11 mouse cellular contexts compared by ENCODE assay signal in genomic region chr9:31363698-31364609, GRCm38 (mm10). TPM values are rescaled to one million over a fixed set of nuclear protein-coding genes. Genes with fewer than 3 reads are reported as not detected.
DNase-seq lines count a peak whose midpoint lies in the region; ATAC-seq lines count a peak whose summit lies in the region.
"Had no signal": no experiment of that assay in that cellular context is flagged by ENCODE, and none has a peak within 500 bp of the region (broad histone marks: within the 10 kb centered on the region; RNA-seq: fewer than 3 reads in every experiment).

No protein-coding gene starts in this region.

- peak; percentile 50 for DNase-seq in adrenal gland, postnatal 10 days
- DNase-seq in adrenal gland, postnatal 4 days (ENCODE audit: low spot score in 2 of 2), result no peak
- DNase-seq in layer of hippocampus, adult 18-20 months (ENCODE audit: low spot score in 2 of 2), result peak; percentile 40 to 68
- no peak for DNase-seq in layer of hippocampus, adult 9-10 months (ENCODE audit: low spot score)
- DNase-seq in adipocyte (ENCODE audit: low spot score), result peak; percentile 50
- peak; percentile 56 for DNase-seq in lung, postnatal 14 days
- no peak for DNase-seq in spleen, postnatal 4 days (ENCODE audit: low spot score in 2 of 2)
- DNase-seq: cerebellum, adult 11-12 months; gastrocnemius, postnatal 14 days had no signal

- ATAC-seq in megakaryocyte progenitor cell, adult 5-6 weeks (replicated peaks; ENCODE audit: poor library complexity), result no peak
- ATAC-seq: midbrain, embryonic 15.5 days had no signal

RNA-seq across cellular contexts. Expression of gene Nfrkb, which starts 22.0 kb away (rescaled TPM):
- 10 to 100 TPM; 19.1 to 30.3 TPM for total RNA-seq in adrenal gland, postnatal 10 days (2021)
- total RNA-seq in adrenal gland, postnatal 4 days (2021), result 10 to 100 TPM; 40.3 to 42.0 TPM
- 10 to 100 TPM; 27.9 to 28.6 TPM for total RNA-seq in layer of hippocampus, adult 18-20 months (2021)
- total RNA-seq in megakaryocyte progenitor cell, adult 5-6 weeks (2015), result 10.8 and 22.7 TPM in 2 replicates
- total RNA-seq in megakaryocyte progenitor cell, adult 5-6 weeks (2017), result 18.5 and 24.5 TPM in 2 replicates

Comparison
In these comparisons a context has a peak if more than half of its experiments do, and no peak if none do; other contexts are left out.
1. DNase-seq: peak in adrenal gland, postnatal 10 days (single experiment), layer of hippocampus, adult 18-20 months (2 of 2), adipocyte (single experiment) and lung, postnatal 14 days (single experiment); none in adrenal gland, postnatal 4 days (0 of 2), layer of hippocampus, adult 9-10 months (single experiment) and spleen, postnatal 4 days (0 of 2).